Mouse (Mus musculus): ENCODE data around the gene Prss23.

GRCm38 (mm10) chr7:89511921-89512514, 15.0 kb downstream of the Prss23 start:
- TF ChIP-seq CTCF (IDR thresholded peaks at IDR 0.05) (no peak), POLR2A (IDR thresholded peaks at IDR 0.05; ENCODE audit: insufficient read depth, low read depth, low read length) (no peak), EP300 (IDR thresholded peaks at IDR 0.05; ENCODE audit: insufficient read depth, low read depth, low read length) (no peak)

Data from heart, adult 2 months (tissue).